Mouse (Mus musculus) sigmoid colon, adult 10 weeks (tissue): Measurements from ENCODE around the gene Olfr683. TPM values are rescaled to one million over a fixed set of nuclear protein-coding genes. Genes with fewer than 3 reads are reported as not detected.

Experiments
- polyA plus RNA-seq: library from polyadenylated mRNA; stranded (reverse); fragments of 350-450 nt; fragmentation: Illumina TruSeq; extraction: RNeasy Lipid Tissue Mini Kit (QIAGEN cat#74804); gene quantifications from one replicate; pipeline ENCODE4 v1.2.3, GENCODE M21; 2014; ENCODE audit warnings: low read depth, low replicate concordance

The Olfr683 gene
- not detected for polyA plus RNA-seq

DNA sequence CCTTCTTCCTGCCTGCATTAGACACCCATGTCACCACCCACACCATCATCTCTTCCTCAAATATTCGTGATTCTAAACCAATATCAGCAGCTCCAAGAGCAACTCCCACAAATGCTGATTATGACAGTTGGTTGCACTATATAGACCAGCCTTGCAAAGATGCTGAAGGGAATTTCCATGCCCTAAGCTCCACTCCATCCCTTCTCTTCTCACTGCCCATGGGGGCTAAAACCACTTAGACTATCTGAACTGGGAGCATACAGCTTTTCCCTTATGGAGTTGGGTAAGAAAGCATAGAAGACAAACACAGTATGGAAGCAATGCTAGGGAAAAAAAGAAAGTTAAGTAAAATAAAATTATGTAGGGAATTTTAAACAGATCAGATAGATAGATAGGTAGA is at the start of gene Olfr683:
Olfr683 (minus strand) TSS at position 101 of the 400 bp plus-strand sequence.

GRCm38 (mm10) chr7:105185912-105186311 is 39.1 kb upstream of the Olfr683 start, which contains the start of gene Olfr685:
TSS of gene Olfr685 (minus strand) at chr7:105186012.

GRCm38 (mm10) chr7:105163553-105163952 is 16.7 kb upstream of the Olfr683 start, which contains the start of gene Olfr684:
TSS of gene Olfr684 (minus strand) at chr7:105163653.

DNA sequence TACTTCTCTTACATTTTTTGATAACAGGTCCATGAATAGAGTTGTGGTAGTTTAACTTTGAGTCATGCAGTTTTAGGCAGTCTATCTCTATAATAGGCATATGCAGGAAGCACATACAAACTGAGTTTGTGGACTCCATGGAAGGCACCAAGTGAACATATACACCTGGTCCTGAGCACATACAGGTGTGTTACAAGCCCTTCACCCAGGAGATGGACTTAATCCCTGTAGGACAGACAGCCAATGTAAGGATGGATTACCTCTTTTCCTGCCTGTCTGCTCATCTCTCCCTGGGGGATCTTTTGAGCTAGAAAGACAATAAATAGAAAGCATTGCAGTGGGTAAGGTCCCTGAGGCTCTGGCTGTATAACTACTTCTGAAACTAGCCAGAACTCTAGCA is 30.3 kb downstream of the Olfr683 start, which contains the start of gene Olfr681:
Olfr681 (plus strand) TSS at position 301 of the 400 bp plus-strand sequence.

DNA sequence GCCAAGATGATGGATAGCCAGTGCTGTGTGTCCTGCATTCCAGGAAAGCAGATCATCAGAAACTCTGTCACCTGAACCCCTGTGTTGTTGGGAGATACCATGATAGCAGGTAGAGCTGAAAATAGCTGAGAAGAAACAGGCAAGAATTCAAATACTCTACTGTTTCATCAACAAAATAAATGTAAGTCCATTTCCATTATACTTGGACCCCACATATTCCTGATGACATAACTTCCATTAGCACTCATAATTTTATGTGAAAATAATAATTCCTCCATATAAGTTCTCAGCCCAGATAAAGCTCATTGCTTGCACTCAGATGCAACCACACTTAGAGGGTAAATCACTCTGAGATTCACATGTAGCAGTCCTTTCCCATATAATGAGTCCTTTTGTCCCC is 54.1 kb downstream of the Olfr683 start, which contains the start of gene Olfr680-ps1:
Olfr680-ps1 (minus strand) TSS at position 101 of the 400 bp plus-strand sequence.

Other genes with a start within 250 kb of the Olfr683 start
- gene Olfr667, start 225.5 kb downstream of the Olfr683 start, polyA plus RNA-seq = not detected
- not detected for gene Olfr668, start 219.0 kb downstream of the Olfr683 start, polyA plus RNA-seq
- gene Olfr669, start 212.8 kb downstream of the Olfr683 start, polyA plus RNA-seq = not detected
- not detected for gene Olfr670, start 184.4 kb downstream of the Olfr683 start, polyA plus RNA-seq
- not detected for gene Olfr671, start 167.9 kb downstream of the Olfr683 start, polyA plus RNA-seq
- not detected for gene Olfr672, start 145.0 kb downstream of the Olfr683 start, polyA plus RNA-seq
- gene Olfr675, start 118.6 kb downstream of the Olfr683 start, polyA plus RNA-seq = not detected
- gene Olfr676, start 114.3 kb downstream of the Olfr683 start, polyA plus RNA-seq = not detected
- gene Olfr677, start 95.6 kb downstream of the Olfr683 start, polyA plus RNA-seq = not detected
- not detected for gene Olfr678, start 82.5 kb downstream of the Olfr683 start, polyA plus RNA-seq
- gene Olfr679, start 65.8 kb downstream of the Olfr683 start, polyA plus RNA-seq = not detected
- not detected for gene Olfr680-ps1, start 54.2 kb downstream of the Olfr683 start, polyA plus RNA-seq
- gene Olfr681, start 30.2 kb downstream of the Olfr683 start, polyA plus RNA-seq = not detected
- gene Olfr684, start 16.6 kb upstream of the Olfr683 start, polyA plus RNA-seq = not detected
- gene Olfr685, start 39.0 kb upstream of the Olfr683 start, polyA plus RNA-seq = not detected
- not detected for gene Olfr686, start 60.5 kb upstream of the Olfr683 start, polyA plus RNA-seq
- gene Olfr688, start 141.1 kb upstream of the Olfr683 start, polyA plus RNA-seq = not detected
- gene Olfr689, start 164.2 kb upstream of the Olfr683 start, polyA plus RNA-seq = not detected
- gene Olfr690, start 187.1 kb upstream of the Olfr683 start, polyA plus RNA-seq = not detected
- gene Olfr691, start 195.3 kb upstream of the Olfr683 start, polyA plus RNA-seq = not detected
- not detected for gene Olfr692, start 221.2 kb upstream of the Olfr683 start, polyA plus RNA-seq
- gene Gm5901, start 228.0 kb upstream of the Olfr683 start, polyA plus RNA-seq = not detected